Comparison of ENCODE assay signal across 9 mouse cellular contexts in the genomic region with DNA sequence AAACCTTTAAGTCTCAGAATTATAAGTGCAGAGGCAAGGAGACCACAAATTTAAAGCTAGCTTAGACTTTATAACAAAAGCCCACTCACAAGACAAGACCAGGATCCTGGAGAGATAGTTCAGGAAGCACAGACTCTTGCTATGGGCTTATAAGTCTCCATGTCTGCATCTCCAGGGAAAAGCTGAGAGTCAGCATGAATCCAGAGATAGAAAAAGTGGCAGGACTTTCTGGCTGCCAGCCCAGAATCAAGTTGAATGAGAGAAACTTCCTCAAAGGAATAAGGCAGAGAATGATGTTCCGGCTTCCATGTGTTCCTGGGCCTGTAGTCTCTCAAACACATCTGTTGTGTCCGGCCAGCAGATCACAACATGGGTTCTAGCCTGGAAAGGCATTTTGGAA.
DNase-seq lines count a peak whose midpoint lies in the region; ATAC-seq and TF ChIP-seq lines count a peak whose summit lies in the region.
"Had no signal": no experiment of that assay in that cellular context is flagged by ENCODE, and none has a peak within 500 bp of the region (broad histone marks: within the 10 kb centered on the region; RNA-seq: fewer than 3 reads in every experiment).

No protein-coding gene starts in this region.

- peak; percentile 45 for DNase-seq in adrenal gland, postnatal 10 days
- DNase-seq in adrenal gland, postnatal 25 days = no peak
- peak; percentile 16 to 31 for DNase-seq in kidney, postnatal 4 days
- DNase-seq in heart, postnatal 0 days (ENCODE audit: low spot score) = peak; percentile 45
- DNase-seq in right cerebral cortex, adult 2 months (ENCODE audit: low spot score in 2 of 2) = peak; percentile 74 to 76
- DNase-seq in spleen, postnatal 36 days (ENCODE audit: low spot score in 2 of 2) = no peak
- no peak for DNase-seq in embryo, embryonic 10.5 days (ENCODE audit: low spot score)

- 63% methylated on average over 2 of the region's 2 CpGs for WGBS in kidney, embryonic 15.5 days
- WGBS in heart, postnatal 0 days = 16% methylated on average over 2 of the region's 2 CpGs

- TF ChIP-seq CTCF in heart, postnatal 0 days (IDR thresholded peaks at IDR 0.05; ENCODE audit: low read depth) = no peak

- H3K4me2 ChIP-seq in kidney, embryonic 15.5 days = no peak overlapping the region
- no peak overlapping the region for H3K4me2 ChIP-seq in heart, postnatal 0 days (ENCODE audit: low read depth, low read length)
- H3K4me2 ChIP-seq: limb, embryonic 13.5 days had no signal

- no peak for ATAC-seq in kidney, embryonic 15.5 days (replicated peaks; ENCODE audit: low FRiP score)
- no peak for ATAC-seq in heart, postnatal 0 days (ENCODE audit: insufficient read depth, low read depth)

- no peak overlapping the region for H3K4me3 ChIP-seq in kidney, embryonic 15.5 days (replicated peaks)
- no peak overlapping the region for H3K4me3 ChIP-seq in heart, postnatal 0 days (ENCODE audit: low read depth, low read length)
- H3K4me3 ChIP-seq: limb, embryonic 13.5 days had no signal

- H3K27ac ChIP-seq in kidney, embryonic 15.5 days = no peak overlapping the region
- H3K27ac ChIP-seq in heart, postnatal 0 days (ENCODE audit: low read depth) = 0 out of 2 replicates have a peak overlapping the region, but pooled peaks have one; percentile 13
- H3K27ac ChIP-seq: limb, embryonic 13.5 days had no signal

- no peaks in the 10 kb centered on the region for H3K4me1 ChIP-seq in kidney, embryonic 15.5 days
- peaks cover 7% of the 10 kb centered on the region for H3K4me1 ChIP-seq in heart, postnatal 0 days (ENCODE audit: control insufficient read depth, insufficient read depth)
- H3K4me1 ChIP-seq: limb, embryonic 13.5 days had no signal

- H3K9ac ChIP-seq in kidney, embryonic 15.5 days = no peak overlapping the region
- no peak overlapping the region for H3K9ac ChIP-seq in heart, postnatal 0 days (replicated peaks; ENCODE audit: low read depth, low read length)
- H3K9ac ChIP-seq: limb, embryonic 13.5 days had no signal

- H3K36me3 ChIP-seq in kidney, embryonic 15.5 days = no peaks in the 10 kb centered on the region
- no peaks in the 10 kb centered on the region for H3K36me3 ChIP-seq in heart, postnatal 0 days (replicated peaks; ENCODE audit: control insufficient read depth, insufficient read depth, low read length)
- H3K36me3 ChIP-seq: limb, embryonic 13.5 days had no signal

- no peaks in the 10 kb centered on the region for H3K27me3 ChIP-seq in kidney, embryonic 15.5 days
- no peaks in the 10 kb centered on the region for H3K27me3 ChIP-seq in heart, postnatal 0 days (ENCODE audit: control insufficient read depth, insufficient read depth, low read length)
- H3K27me3 ChIP-seq: limb, embryonic 13.5 days had no signal

- H3K9me3 ChIP-seq in kidney, embryonic 15.5 days (replicated peaks) = no peaks in the 10 kb centered on the region
- no peaks in the 10 kb centered on the region for H3K9me3 ChIP-seq in heart, postnatal 0 days (replicated peaks; ENCODE audit: control insufficient read depth, low read length)
- H3K9me3 ChIP-seq: limb, embryonic 13.5 days had no signal

- TF ChIP-seq EP300 in heart, postnatal 0 days (IDR thresholded peaks at IDR 0.05; ENCODE audit: low read depth) = no peak

Comparison
In these comparisons a context has a peak if more than half of its experiments do, and no peak if none do; other contexts are left out.
1. DNase-seq: peak in adrenal gland, postnatal 10 days (single experiment), kidney, postnatal 4 days (2 of 2), heart, postnatal 0 days (single experiment) and right cerebral cortex, adult 2 months (2 of 2); none in adrenal gland, postnatal 25 days (single experiment), spleen, postnatal 36 days (0 of 2) and embryo, embryonic 10.5 days (single experiment).